In genomic region chr7:104103913-104104756, GRCm38 (mm10) we compare ENCODE assay signal across 28 mouse cellular contexts. TPM values are rescaled to one million over a fixed set of nuclear protein-coding genes. Genes with fewer than 3 reads are reported as not detected.
DNase-seq lines count a peak whose midpoint lies in the region; ATAC-seq and TF ChIP-seq lines count a peak whose summit lies in the region.
"Had no signal": no experiment of that assay in that cellular context is flagged by ENCODE, and none has a peak within 500 bp of the region (broad histone marks: within the 10 kb centered on the region; RNA-seq: fewer than 3 reads in every experiment).

No protein-coding gene starts in this region.

- peak; percentile 5 for DNase-seq in embryo, embryonic 10 days (ENCODE audit: low spot score)
- DNase-seq in embryo, embryonic 9.5 days (ENCODE audit: extremely low spot score) = no peak
- DNase-seq in MEL-GATA-1-ER (ENCODE audit: extremely low read depth, low read depth) = peak; percentile 81
- DNase-seq in frontal cortex, postnatal 14 days (ENCODE audit: low spot score in 2 of 2) = no peak
- no peak for DNase-seq in midbrain, postnatal 0 days (ENCODE audit: low spot score)
- no peak for DNase-seq in hindbrain, embryonic 11.5 days (ENCODE audit: low spot score)
- DNase-seq: adrenal gland, adult 8-10 months; cerebellum, adult 9-10 months; gastrocnemius, postnatal 10 days; heart, postnatal 4 days; kidney, adult 11 months; lung, adult 18-20 months; lung, postnatal 14 days; retina, postnatal 1 day; thymus, adult 2 months had no signal

- H3K4me1 ChIP-seq in liver, embryonic 12.5 days = peaks cover 5% of the 10 kb centered on the region; the same call in 1 of the 2 replicates
- H3K4me1 ChIP-seq in midbrain, postnatal 0 days (ENCODE audit: insufficient read depth, low read length) = no peaks in the 10 kb centered on the region
- H3K4me1 ChIP-seq in hindbrain, embryonic 11.5 days (replicated peaks; ENCODE audit: control insufficient read depth, insufficient read depth, low read length) = no peaks in the 10 kb centered on the region
- H3K4me1 ChIP-seq: embryonic facial prominence, embryonic 10.5 days; heart, embryonic 15.5 days; limb, embryonic 12.5 days; stomach, embryonic 15.5 days had no signal

- no peaks in the 10 kb centered on the region for H3K36me3 ChIP-seq in liver, embryonic 12.5 days
- H3K36me3 ChIP-seq in midbrain, postnatal 0 days (ENCODE audit: insufficient read depth, low read length) = no peaks in the 10 kb centered on the region
- H3K36me3 ChIP-seq in hindbrain, embryonic 11.5 days (ENCODE audit: control insufficient read depth, insufficient read depth, low read length) = no peaks in the 10 kb centered on the region
- H3K36me3 ChIP-seq: embryonic facial prominence, embryonic 10.5 days; heart, embryonic 15.5 days; limb, embryonic 12.5 days; stomach, embryonic 15.5 days had no signal

- no peaks in the 10 kb centered on the region for H3K9me3 ChIP-seq in liver, embryonic 12.5 days (replicated peaks)
- H3K9me3 ChIP-seq in midbrain, postnatal 0 days (ENCODE audit: low read length) = no peaks in the 10 kb centered on the region
- no peaks in the 10 kb centered on the region for H3K9me3 ChIP-seq in hindbrain, embryonic 11.5 days (ENCODE audit: control insufficient read depth, low read length)
- H3K9me3 ChIP-seq: embryonic facial prominence, embryonic 10.5 days; heart, embryonic 15.5 days; limb, embryonic 12.5 days; stomach, embryonic 15.5 days had no signal

- H3K27ac ChIP-seq in liver, embryonic 12.5 days = no peak overlapping the region
- no peak overlapping the region for H3K27ac ChIP-seq in midbrain, postnatal 0 days (ENCODE audit: low read depth, low read length)
- no peak overlapping the region for H3K27ac ChIP-seq in hindbrain, embryonic 11.5 days (ENCODE audit: low read depth, low read length)
- H3K27ac ChIP-seq: embryonic facial prominence, embryonic 10.5 days; heart, embryonic 15.5 days; hindbrain, postnatal 0 days; limb, embryonic 12.5 days; stomach, embryonic 15.5 days had no signal

- H3K9ac ChIP-seq in liver, embryonic 12.5 days = no peak overlapping the region
- H3K9ac ChIP-seq in midbrain, postnatal 0 days (replicated peaks; ENCODE audit: low read length, poor library complexity, severe bottlenecking) = no peak overlapping the region
- H3K9ac ChIP-seq in hindbrain, embryonic 11.5 days (ENCODE audit: low read depth, low read length) = no peak overlapping the region
- H3K9ac ChIP-seq: heart, embryonic 15.5 days; limb, embryonic 12.5 days; stomach, embryonic 15.5 days had no signal

- ATAC-seq in liver, embryonic 12.5 days = peak; percentile 77
- peak; percentile 99 for ATAC-seq in megakaryocyte-erythroid progenitor cell, adult 5-6 weeks (replicated peaks; ENCODE audit: low FRiP score, low TSS enrichment, poor library complexity, severe bottlenecking)
- ATAC-seq in midbrain, postnatal 0 days (ENCODE audit: low FRiP score) = no peak
- no peak for ATAC-seq in hindbrain, embryonic 11.5 days (ENCODE audit: low FRiP score)
- ATAC-seq: hindbrain, postnatal 0 days had no signal

- 28% methylated on average over 4 of the region's 4 CpGs for WGBS in liver, embryonic 12.5 days (ENCODE audit: insufficient replicate concordance)
- WGBS in midbrain, postnatal 0 days = 74% methylated on average over 4 of the region's 4 CpGs
- WGBS in hindbrain, embryonic 11.5 days = 58% methylated on average over 4 of the region's 4 CpGs

- H3K4me2 ChIP-seq in liver, embryonic 12.5 days = no peak overlapping the region
- H3K4me2 ChIP-seq in midbrain, postnatal 0 days (ENCODE audit: low read depth, low read length, poor library complexity, severe bottlenecking) = no peak overlapping the region
- no peak overlapping the region for H3K4me2 ChIP-seq in hindbrain, embryonic 11.5 days (replicated peaks; ENCODE audit: low read depth, low read length)
- H3K4me2 ChIP-seq: heart, embryonic 15.5 days; limb, embryonic 12.5 days; midbrain, embryonic 11.5 days; stomach, embryonic 15.5 days had no signal

- TF ChIP-seq CTCF in midbrain, postnatal 0 days (IDR thresholded peaks at IDR 0.05) = no peak

- no peaks in the 10 kb centered on the region for H3K27me3 ChIP-seq in liver, embryonic 12.5 days (replicated peaks)
- no peaks in the 10 kb centered on the region for H3K27me3 ChIP-seq in midbrain, postnatal 0 days (ENCODE audit: insufficient read depth, low read length)
- H3K27me3 ChIP-seq in hindbrain, embryonic 11.5 days (ENCODE audit: control insufficient read depth, insufficient read depth, low read length) = no peaks in the 10 kb centered on the region
- H3K27me3 ChIP-seq: heart, embryonic 15.5 days; limb, embryonic 12.5 days; stomach, embryonic 15.5 days had no signal

- no peak overlapping the region for H3K4me3 ChIP-seq in liver, embryonic 12.5 days
- no peak overlapping the region for H3K4me3 ChIP-seq in midbrain, postnatal 0 days (ENCODE audit: low read depth, low read length)
- no peak overlapping the region for H3K4me3 ChIP-seq in hindbrain, embryonic 11.5 days (ENCODE audit: low read depth, low read length)
- H3K4me3 ChIP-seq: embryonic facial prominence, embryonic 10.5 days; heart, embryonic 15.5 days; limb, embryonic 12.5 days; stomach, embryonic 15.5 days had no signal

RNA-seq across cellular contexts. Expression of gene Olfr646, which starts 0.5 kb away (rescaled TPM):
- polyA plus RNA-seq in liver, embryonic 12.5 days (2016; fragmentation: Nextera tagmentation; extraction: Ambion mirVana) = not detected in 2 replicates
- total RNA-seq in megakaryocyte-erythroid progenitor cell, adult 5-6 weeks (2014; fragmentation: Nextera tagmentation) = not detected in 2 replicates
- total RNA-seq in megakaryocyte-erythroid progenitor cell, adult 5-6 weeks (2017) = not detected in 2 replicates
- not detected in 2 replicates for total RNA-seq in midbrain, postnatal 0 days (2014; rRNA removed)
- not detected in 2 replicates for polyA plus RNA-seq in midbrain, postnatal 0 days (2015; fragmentation: Nextera tagmentation; extraction: Ambion mirVana)
- polyA plus RNA-seq in hindbrain, embryonic 11.5 days (2014; fragmentation: Nextera tagmentation; extraction: Ambion mirVana) = not detected in 2 replicates
- total RNA-seq: adrenal gland, adult 8-10 months; gastrocnemius, postnatal 10 days; heart, adult 8-10 months; heart, postnatal 4 days; hindbrain, postnatal 0 days; layer of hippocampus, postnatal 14 days; monocyte, adult 5-6 weeks had no signal
- polyA plus RNA-seq: embryonic facial prominence, embryonic 10.5 days; forebrain, embryonic 11.5 days; heart, embryonic 15.5 days; hindbrain, postnatal 0 days; kidney, embryonic 16.5 days; limb, embryonic 12.5 days; midbrain, embryonic 11.5 days; stomach, embryonic 15.5 days had no signal

RNA-seq across cellular contexts. Expression of gene Olfr645, which starts 18.9 kb away (rescaled TPM):
- polyA plus RNA-seq in liver, embryonic 12.5 days (2016; fragmentation: Nextera tagmentation; extraction: Ambion mirVana) = not detected in 2 replicates
- not detected in 2 replicates for total RNA-seq in megakaryocyte-erythroid progenitor cell, adult 5-6 weeks (2014; fragmentation: Nextera tagmentation)
- total RNA-seq in megakaryocyte-erythroid progenitor cell, adult 5-6 weeks (2017) = not detected in 2 replicates
- not detected in 2 replicates for total RNA-seq in midbrain, postnatal 0 days (2014; rRNA removed)
- polyA plus RNA-seq in midbrain, postnatal 0 days (2015; fragmentation: Nextera tagmentation; extraction: Ambion mirVana) = not detected in 2 replicates
- not detected in 2 replicates for polyA plus RNA-seq in hindbrain, embryonic 11.5 days (2014; fragmentation: Nextera tagmentation; extraction: Ambion mirVana)
- total RNA-seq: adrenal gland, adult 8-10 months; gastrocnemius, postnatal 10 days; heart, adult 8-10 months; heart, postnatal 4 days; hindbrain, postnatal 0 days; layer of hippocampus, postnatal 14 days; monocyte, adult 5-6 weeks had no signal
- polyA plus RNA-seq: embryonic facial prominence, embryonic 10.5 days; forebrain, embryonic 11.5 days; heart, embryonic 15.5 days; hindbrain, postnatal 0 days; kidney, embryonic 16.5 days; limb, embryonic 12.5 days; midbrain, embryonic 11.5 days; stomach, embryonic 15.5 days; thymus, adult 2 months had no signal

RNA-seq across cellular contexts. Expression of gene Ubqln5, which starts 25.5 kb away (rescaled TPM):
- polyA plus RNA-seq in liver, embryonic 12.5 days (2016; fragmentation: Nextera tagmentation; extraction: Ambion mirVana) = not detected in 2 replicates
- not detected in 2 replicates for total RNA-seq in megakaryocyte-erythroid progenitor cell, adult 5-6 weeks (2014; fragmentation: Nextera tagmentation)
- total RNA-seq in megakaryocyte-erythroid progenitor cell, adult 5-6 weeks (2017) = not detected in 2 replicates
- total RNA-seq in midbrain, postnatal 0 days (2014; rRNA removed) = not detected in 2 replicates
- polyA plus RNA-seq in midbrain, postnatal 0 days (2015; fragmentation: Nextera tagmentation; extraction: Ambion mirVana) = not detected in 2 replicates
- polyA plus RNA-seq in hindbrain, embryonic 11.5 days (2014; fragmentation: Nextera tagmentation; extraction: Ambion mirVana) = not detected in 2 replicates
- total RNA-seq: adrenal gland, adult 8-10 months; gastrocnemius, postnatal 10 days; heart, adult 8-10 months; heart, postnatal 4 days; hindbrain, postnatal 0 days; layer of hippocampus, postnatal 14 days; monocyte, adult 5-6 weeks had no signal
- polyA plus RNA-seq: embryonic facial prominence, embryonic 10.5 days; forebrain, embryonic 11.5 days; heart, embryonic 15.5 days; hindbrain, postnatal 0 days; kidney, embryonic 16.5 days; limb, embryonic 12.5 days; midbrain, embryonic 11.5 days; stomach, embryonic 15.5 days; thymus, adult 2 months had no signal

RNA-seq across cellular contexts. Expression of gene Olfr644, which starts 32.5 kb away (rescaled TPM):
- not detected in 2 replicates for polyA plus RNA-seq in liver, embryonic 12.5 days (2016; fragmentation: Nextera tagmentation; extraction: Ambion mirVana)
- total RNA-seq in megakaryocyte-erythroid progenitor cell, adult 5-6 weeks (2014; fragmentation: Nextera tagmentation) = not detected in 2 replicates
- total RNA-seq in megakaryocyte-erythroid progenitor cell, adult 5-6 weeks (2017) = not detected in 2 replicates
- not detected in 2 replicates for total RNA-seq in midbrain, postnatal 0 days (2014; rRNA removed)
- polyA plus RNA-seq in midbrain, postnatal 0 days (2015; fragmentation: Nextera tagmentation; extraction: Ambion mirVana) = not detected in 2 replicates
- not detected in 2 replicates for polyA plus RNA-seq in hindbrain, embryonic 11.5 days (2014; fragmentation: Nextera tagmentation; extraction: Ambion mirVana)
- total RNA-seq: adrenal gland, adult 8-10 months; gastrocnemius, postnatal 10 days; heart, adult 8-10 months; heart, postnatal 4 days; hindbrain, postnatal 0 days; layer of hippocampus, postnatal 14 days; monocyte, adult 5-6 weeks had no signal
- polyA plus RNA-seq: embryonic facial prominence, embryonic 10.5 days; forebrain, embryonic 11.5 days; heart, embryonic 15.5 days; hindbrain, postnatal 0 days; kidney, embryonic 16.5 days; limb, embryonic 12.5 days; midbrain, embryonic 11.5 days; stomach, embryonic 15.5 days; thymus, adult 2 months had no signal

RNA-seq across cellular contexts. Expression of gene Olfr643, which starts 33.1 kb away (rescaled TPM):
- not detected in 2 replicates for polyA plus RNA-seq in liver, embryonic 12.5 days (2016; fragmentation: Nextera tagmentation; extraction: Ambion mirVana)
- not detected in 2 replicates for total RNA-seq in megakaryocyte-erythroid progenitor cell, adult 5-6 weeks (2014; fragmentation: Nextera tagmentation)
- not detected in 2 replicates for total RNA-seq in megakaryocyte-erythroid progenitor cell, adult 5-6 weeks (2017)
- not detected in 2 replicates for total RNA-seq in midbrain, postnatal 0 days (2014; rRNA removed)
- not detected in 2 replicates for polyA plus RNA-seq in midbrain, postnatal 0 days (2015; fragmentation: Nextera tagmentation; extraction: Ambion mirVana)
- polyA plus RNA-seq in hindbrain, embryonic 11.5 days (2014; fragmentation: Nextera tagmentation; extraction: Ambion mirVana) = not detected in 2 replicates
- total RNA-seq: adrenal gland, adult 8-10 months; gastrocnemius, postnatal 10 days; heart, adult 8-10 months; heart, postnatal 4 days; hindbrain, postnatal 0 days; layer of hippocampus, postnatal 14 days; monocyte, adult 5-6 weeks had no signal
- polyA plus RNA-seq: embryonic facial prominence, embryonic 10.5 days; forebrain, embryonic 11.5 days; heart, embryonic 15.5 days; hindbrain, postnatal 0 days; kidney, embryonic 16.5 days; limb, embryonic 12.5 days; midbrain, embryonic 11.5 days; stomach, embryonic 15.5 days; thymus, adult 2 months had no signal

Comparison
In these comparisons a context has a peak if more than half of its experiments do, and no peak if none do; other contexts are left out.
1. DNase-seq: peak in embryo, embryonic 10 days (single experiment) and MEL-GATA-1-ER (single experiment); none in embryo, embryonic 9.5 days (single experiment), frontal cortex, postnatal 14 days (0 of 2), midbrain, postnatal 0 days (single experiment) and hindbrain, embryonic 11.5 days (single experiment).
2. ATAC-seq: peak in liver, embryonic 12.5 days (single experiment) and megakaryocyte-erythroid progenitor cell, adult 5-6 weeks (single experiment); none in midbrain, postnatal 0 days (single experiment) and hindbrain, embryonic 11.5 days (single experiment).